Mouse (Mus musculus): ENCODE measurements around the gene Dkk2.
A peak's percentile ranks its signal among the peaks of the same experiment; 100 is the strongest.
"Not testable (repeated sequence)": the region's sequence is repeated elsewhere in the genome, so short reads cannot be mapped to it uniquely, and the experiment has no call there.

Dkk2 gene

GRCm38 (mm10) chr3:132085112-132085822 lies at the start of gene Dkk2:
Dkk2 (plus strand) TSS chr3:132085292.
- DNase-seq = no peak

- no peak for DNase-seq
Measured at GRCm38 (mm10) chr3:132036704-132037103, 48.4 kb upstream of the Dkk2 start.

DNA sequence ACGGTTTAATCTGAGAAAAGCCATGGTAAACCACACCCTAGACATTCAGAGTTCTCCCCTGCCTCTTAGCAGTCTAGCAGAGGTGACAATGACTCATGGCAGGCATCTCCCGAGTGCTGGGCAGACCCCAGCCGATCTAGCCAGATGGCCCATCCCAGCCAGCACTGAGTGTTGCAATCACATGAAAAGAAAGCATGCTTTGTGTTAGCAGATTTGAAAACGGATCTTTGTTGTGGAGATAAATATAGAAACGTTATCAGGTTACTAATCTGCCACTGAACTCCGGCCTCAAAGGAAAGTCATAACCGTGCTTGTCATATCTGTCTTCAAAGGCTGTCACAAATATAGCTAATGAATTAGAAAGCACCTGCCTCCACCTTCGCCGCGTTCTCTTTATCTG lies 47.4 kb upstream of the Dkk2 start:
- no peak for DNase-seq

- DNase-seq = no peak
Measured at GRCm38 (mm10) chr3:132040066-132040465, 45.0 kb upstream of the Dkk2 start.

DNA sequence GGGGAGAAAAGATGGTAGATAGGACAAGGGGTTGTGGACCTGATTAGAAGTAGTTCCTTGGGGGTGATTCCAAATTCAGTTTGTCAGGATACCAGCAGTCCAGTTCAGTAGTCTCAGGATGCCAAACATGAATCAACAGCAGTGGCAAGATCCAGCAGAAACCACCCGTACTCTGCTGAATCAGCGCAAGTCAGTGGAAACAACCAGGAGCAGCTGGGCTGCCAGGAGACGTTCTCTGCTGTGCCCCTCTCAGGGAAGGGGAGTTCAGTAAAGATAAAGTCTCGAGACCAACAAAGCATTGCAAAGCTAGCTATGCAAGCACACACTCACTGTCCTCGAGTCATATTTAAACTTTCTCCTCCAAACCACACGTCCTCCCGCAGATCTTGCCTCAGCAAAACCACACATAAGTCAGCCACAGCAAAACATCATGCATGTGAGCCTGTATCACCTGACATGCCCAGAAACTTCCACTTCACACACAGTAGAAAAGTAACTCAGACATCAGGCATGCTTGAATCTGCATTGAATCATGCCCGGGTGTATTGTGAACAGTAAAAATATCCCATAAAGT lies 34.1 kb upstream of the Dkk2 start:
- DNase-seq = no peak

DNA sequence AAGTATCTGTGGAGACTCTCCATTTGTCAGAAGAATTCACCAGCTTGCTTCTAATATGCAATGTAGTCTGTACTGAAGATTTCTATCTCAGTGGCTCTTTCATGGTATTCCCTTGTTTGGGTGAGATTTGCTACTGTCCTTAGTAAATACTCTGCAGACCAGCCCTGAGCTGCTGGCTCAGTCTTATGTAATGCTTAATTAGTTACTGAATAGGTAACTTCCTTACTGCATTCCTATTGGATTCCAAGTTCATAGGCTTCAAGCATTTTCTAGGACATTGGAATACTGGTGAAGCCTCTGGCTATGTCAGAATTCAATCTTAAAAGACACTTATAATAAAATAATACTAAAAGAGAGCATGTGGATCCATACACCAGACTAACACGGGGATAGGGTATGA lies 22.3 kb upstream of the Dkk2 start:
- DNase-seq = not testable (repeated sequence)

GRCm38 (mm10) chr3:132063374-132063773 lies 21.7 kb upstream of the Dkk2 start:
- DNase-seq = no peak

DNA sequence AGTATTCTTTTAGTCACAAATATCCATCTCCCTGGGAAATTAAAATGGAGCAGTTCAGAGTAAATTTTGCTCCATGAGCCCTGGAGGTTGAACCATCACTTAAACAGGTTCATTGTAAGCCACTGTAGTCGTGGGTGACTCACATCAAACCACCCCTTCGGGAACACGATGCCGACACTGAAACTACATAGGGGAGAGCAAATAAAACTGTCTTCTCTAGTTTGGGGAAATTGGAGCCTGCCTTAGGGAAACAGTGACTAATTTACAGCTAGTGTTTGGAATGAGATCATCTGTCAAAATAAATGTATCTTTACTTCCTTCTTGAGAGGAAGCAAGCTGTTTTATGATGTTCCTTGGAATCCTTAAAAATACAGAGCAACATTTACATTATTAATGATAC lies 21.1 kb upstream of the Dkk2 start:
- no peak for DNase-seq

DNA sequence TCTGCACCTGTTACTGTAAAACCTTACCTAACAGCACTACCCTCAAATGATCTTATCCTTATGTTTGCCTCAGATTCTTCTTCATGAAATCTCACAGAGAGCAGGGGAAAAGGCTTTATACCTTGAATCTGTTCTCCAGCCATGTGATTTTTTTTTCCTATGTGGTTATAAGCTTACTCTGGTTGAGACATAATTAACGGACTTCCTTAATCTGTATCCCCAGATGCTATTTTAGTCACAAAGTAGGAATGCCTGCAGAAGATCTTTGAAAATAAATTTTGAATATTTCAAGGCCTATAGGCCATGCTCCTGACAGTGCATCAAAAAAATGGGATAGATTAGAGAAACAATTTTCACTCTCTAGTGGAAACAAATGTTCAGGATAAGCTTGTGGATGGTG lies 20.2 kb upstream of the Dkk2 start:
- DNase-seq = no peak

- no peak for DNase-seq
Measured at GRCm38 (mm10) chr3:132070949-132071348, 14.1 kb upstream of the Dkk2 start.

GRCm38 (mm10) chr3:132084018-132084417 lies 1.1 kb upstream of the Dkk2 start:
- peak; percentile 50 for DNase-seq

DNA sequence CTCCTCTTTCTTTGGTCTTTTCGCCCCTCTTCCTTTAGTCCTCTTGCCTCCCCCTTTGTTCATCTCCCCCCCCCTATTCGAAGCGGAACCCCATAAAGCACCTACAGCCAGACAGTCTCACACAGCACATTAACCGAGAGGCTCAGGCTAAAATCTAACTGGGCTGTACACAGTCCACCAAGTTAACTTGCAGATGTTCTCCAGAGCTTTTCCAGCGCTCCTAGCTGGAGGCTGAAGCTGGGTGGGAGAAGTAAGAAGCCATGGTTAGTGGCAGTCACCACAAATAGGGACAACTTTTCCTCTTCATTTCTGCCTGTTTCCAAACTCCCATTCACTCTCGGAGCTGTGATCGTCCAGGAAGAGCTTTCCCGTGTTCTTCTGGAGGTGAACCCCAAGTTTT lies 412 bp upstream of the Dkk2 start:
- DNase-seq = no peak

DNA sequence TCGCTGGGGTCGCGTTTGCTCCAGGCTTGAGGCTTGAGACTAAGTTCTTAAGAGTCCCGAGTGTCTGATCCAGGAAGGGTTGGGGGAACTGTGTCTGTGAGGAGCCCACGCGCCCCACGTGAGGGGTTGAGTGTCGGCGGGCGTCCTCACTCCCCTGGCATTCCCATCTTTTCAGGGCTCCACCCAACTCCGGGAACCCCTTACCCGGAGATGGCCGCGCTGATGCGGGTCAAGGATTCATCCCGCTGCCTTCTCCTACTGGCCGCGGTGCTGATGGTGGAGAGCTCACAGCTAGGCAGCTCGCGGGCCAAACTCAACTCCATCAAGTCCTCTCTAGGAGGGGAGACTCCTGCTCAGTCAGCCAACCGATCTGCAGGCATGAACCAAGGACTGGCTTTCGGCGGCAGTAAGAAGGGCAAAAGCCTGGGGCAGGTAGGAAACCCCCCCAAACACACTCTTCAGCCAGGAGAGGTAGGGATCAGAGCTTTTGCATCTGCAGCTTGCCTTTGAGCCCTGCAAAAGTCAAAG lies 795 bp downstream of the Dkk2 start:
- DNase-seq = peak; percentile 5

GRCm38 (mm10) chr3:132086461-132086860 lies 1.4 kb downstream of the Dkk2 start:
- no peak for DNase-seq

GRCm38 (mm10) chr3:132087011-132087486 lies 2.0 kb downstream of the Dkk2 start:
- peak; percentile 52 for DNase-seq

GRCm38 (mm10) chr3:132092983-132093382 lies 7.9 kb downstream of the Dkk2 start:
- no peak for DNase-seq

DNA sequence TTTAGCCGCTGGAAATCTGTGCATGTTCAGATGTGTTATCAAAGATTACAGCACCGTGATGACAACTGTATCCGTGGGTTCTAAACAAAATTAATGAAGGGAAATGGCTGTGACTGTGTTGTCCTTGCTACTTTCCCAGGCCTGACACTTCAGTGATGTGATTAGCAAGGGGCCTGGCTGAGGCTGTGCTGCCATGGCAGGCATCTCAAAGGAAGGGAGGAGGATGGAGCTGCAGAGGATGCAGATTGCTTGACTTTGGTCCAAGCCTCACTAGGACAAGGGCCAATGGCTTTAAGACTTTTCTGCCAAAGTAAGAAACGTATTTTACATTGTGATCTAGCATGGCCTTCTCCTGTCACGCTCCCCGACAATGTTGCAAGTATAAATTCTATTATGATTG lies 11.2 kb downstream of the Dkk2 start:
- no peak for DNase-seq

DNA sequence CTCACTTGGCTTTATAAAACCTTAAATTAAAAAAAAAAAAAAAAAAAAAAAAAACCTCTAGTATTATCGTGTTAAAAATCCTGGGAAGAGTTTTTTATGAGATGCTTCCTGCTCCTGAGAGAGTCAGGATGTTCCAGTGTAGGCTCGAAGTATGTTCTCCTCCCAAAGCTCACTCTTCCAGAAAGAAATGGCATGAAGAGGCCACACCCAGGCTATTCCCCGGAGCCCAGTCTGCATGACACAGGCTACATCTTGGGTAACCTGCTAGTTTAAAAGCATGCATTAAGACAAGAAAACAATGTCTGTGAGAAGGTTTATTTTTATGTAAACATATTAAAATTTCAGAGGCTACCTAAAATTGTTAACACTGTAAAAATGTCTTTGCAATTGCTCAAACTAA lies 15.7 kb downstream of the Dkk2 start:
- DNase-seq = no peak

DNA sequence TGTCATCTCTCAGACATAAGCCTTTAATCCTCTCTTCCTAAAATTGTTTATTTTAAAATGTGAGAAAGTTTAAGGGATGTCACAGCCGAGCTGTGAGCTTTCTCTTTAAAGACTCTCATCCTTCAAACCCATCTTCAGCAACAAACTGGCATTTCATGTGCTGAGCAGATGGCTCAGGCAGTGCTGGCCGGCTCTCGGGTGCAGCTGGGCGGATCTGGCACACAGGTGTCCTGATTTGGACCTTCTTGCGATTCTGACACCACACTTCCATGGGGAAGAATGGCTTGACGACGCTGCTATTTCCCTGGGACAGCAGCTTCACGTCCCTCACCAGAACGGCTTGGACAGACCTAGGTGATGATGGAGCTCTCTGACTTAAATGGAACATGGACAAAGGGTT lies 17.9 kb downstream of the Dkk2 start:
- peak; percentile 47 for DNase-seq

DNA sequence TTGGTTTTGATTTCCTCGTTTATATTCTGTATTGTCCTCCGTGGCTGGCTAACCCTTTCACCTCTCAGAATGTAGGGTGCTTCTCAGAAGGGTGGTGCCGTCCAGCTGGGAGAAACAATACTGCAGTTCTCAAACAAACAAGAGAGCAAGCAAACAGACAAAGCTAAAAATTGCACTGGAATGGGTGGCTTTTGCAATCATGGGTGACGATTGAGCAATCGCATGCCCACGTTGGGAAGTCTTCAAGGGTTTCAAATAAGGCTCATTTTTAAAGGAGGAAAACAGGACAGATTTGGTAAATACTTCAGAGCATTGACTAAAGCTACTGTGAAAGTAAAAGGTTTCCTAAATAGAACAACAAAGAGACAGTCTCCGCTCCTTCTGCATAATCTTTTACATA lies 18.4 kb downstream of the Dkk2 start:
- no peak for DNase-seq

DNA sequence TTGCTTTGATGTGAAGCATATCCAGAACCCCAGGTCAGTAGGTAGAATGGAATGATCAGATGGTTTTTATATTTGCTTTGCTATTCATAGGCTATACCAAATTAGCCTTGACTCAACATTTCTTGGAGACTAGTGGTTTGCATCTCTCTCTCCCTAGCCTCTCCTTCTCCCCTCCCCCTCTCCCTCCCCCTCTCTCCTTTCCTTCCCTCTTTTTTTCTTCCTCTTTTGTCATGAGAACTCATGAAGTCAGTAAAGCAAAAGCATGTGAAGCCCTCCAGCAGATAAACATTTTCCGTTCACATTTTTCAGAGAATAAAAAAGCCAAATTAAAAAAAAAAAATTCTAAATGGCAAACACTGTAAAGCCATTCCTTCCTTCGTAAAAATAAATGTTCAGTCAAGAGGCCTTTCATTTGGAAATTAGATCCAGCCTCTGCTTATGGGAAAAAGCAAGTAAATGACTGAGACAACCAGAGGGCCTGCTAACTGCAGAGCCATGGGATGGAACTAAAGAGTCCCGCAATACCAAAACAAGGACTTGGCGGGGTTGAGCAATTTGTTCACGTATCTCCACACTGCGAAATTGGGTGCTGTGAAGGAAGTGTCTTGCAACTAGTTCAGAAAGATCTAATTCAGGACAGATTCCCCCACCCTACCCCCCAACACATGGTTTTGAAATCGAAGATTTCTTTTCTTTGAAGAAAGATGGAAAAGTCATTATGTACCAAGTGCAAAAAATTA lies 30.9 kb downstream of the Dkk2 start:
- no peak for DNase-seq

- DNase-seq = no peak
Measured at GRCm38 (mm10) chr3:132121344-132121743, 36.3 kb downstream of the Dkk2 start.

- no peak for DNase-seq
Measured at GRCm38 (mm10) chr3:132122581-132122980, 37.5 kb downstream of the Dkk2 start.

- DNase-seq = no peak
Measured at GRCm38 (mm10) chr3:132125227-132125740, 40.2 kb downstream of the Dkk2 start.

Measured in right cerebral cortex, postnatal 25 days (tissue).